Mouse (Mus musculus) embryonic fibroblast, embryonic 13.5 days (primary cell): ENCODE results near the gene Aldh4a1.

Experiments used
- CTCF ChIP-seq: IDR thresholded peaks from 2 replicates; pipeline ENCODE4 v1.5.1; 2011; ENCODE audit warnings: mild to moderate bottlenecking, control low read depth, low read length, moderate library complexity, borderline replicate concordance; ENCODE audit not compliant: insufficient read depth
- POLR2A ChIP-seq: IDR thresholded peaks from 2 replicates; pipeline ENCODE4 v1.6.1; 2011; ENCODE audit warnings: low read depth, mild to moderate bottlenecking, control low read depth, low read length, moderate library complexity

DNA sequence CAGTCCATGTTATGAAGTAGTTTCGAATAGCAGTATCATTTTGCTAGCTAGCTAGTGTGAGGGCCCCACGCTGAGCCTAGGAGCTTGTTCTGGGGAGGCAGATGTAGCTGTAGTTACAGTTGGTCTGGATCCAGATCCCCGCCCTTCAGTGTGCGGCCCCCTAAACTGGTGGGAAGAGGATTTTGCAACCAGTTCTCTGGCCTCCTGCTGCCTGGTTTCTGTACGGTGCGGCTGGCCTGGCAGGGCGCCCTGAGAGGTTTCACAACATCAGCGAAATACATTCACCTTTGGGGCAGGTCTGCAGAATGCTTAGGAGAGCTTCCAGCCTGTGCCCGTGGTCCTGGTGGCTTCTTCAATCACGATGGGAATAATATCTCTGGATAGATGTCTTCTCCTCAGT is 2.0 kb downstream of the Aldh4a1 start:
- TF ChIP-seq CTCF (no peak), POLR2A (no peak)
